Mouse (Mus musculus) layer of hippocampus, adult 11-12 months (tissue): ENCODE measurements around the gene Clip4.

ENCODE experiments used
- DNase-seq: peaks from one replicate; pipeline ENCODE4 v3.0.0; 2022; ENCODE audit warnings: low spot score

Clip4 gene

DNA sequence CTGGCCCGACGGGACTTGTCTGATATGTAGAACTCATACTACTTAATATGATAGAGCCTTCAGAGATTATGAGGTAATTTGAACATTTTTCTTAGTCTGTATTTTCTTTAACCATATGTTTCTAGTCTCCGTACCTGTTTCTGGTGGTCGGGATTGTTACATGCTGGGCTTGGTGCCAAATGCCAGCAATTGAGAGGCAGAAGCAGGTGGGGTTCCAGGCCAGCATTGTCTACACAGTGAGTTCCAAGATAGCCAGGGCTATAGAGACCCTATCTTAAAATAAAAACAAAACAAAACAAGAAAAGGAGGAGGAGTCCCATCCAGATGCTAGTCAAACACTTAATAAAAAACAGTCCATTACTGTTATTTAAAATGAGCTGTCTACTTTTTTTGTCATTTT lies 23.3 kb downstream of the Clip4 start:
- no peak for DNase-seq

DNA sequence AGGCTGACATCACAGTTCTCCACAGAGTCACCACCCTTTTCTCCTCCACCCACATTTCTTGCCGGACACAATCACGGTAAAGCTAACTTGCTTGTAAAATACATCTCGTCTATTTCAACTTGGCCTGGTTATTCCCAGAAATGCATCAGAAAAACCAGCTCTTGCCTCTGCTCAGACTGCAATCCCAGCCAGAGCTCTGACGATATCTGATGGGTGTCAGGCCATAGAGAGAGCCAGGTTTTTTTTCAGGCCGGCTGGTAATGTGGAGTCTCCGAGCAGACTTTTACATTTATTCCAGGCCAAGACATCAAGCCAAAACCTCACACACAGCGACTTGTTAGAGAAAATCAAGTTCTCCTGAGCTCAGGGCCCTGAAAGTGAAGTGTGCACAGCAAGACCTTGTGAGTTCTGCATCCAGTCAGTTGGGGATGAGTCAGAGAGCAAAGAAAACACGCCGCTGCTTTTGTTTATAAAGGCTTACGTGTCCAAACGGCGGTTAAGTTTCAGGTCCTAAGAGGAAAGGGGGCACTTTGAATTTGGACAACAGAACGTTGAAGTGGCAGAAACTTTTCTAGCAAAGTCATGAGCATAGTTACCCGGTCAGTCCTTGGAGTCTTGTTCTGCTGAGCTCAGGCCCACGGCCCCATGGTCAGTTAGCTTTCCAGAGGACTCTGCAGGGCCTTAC lies 27.4 kb downstream of the Clip4 start:
- no peak for DNase-seq

DNA sequence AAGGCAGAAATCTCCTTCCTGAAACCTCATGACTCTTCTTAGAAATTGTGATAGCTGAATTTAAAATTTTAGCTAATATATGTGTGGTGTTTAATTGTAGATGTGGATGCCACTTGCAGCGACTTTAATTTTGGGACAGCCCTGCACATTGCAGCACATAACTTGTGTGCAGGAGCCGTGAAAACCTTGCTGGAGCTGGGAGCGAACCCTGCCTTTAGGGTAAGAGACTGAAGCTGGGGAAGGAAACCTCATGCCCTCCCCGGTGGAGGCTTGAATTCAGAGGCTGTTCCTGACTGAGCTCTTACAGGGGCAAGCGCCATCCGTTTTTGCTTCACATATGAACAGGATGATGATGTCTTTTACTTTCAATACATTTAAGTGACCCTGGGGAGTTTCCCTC lies 35.2 kb downstream of the Clip4 start:
- DNase-seq = no peak

DNA sequence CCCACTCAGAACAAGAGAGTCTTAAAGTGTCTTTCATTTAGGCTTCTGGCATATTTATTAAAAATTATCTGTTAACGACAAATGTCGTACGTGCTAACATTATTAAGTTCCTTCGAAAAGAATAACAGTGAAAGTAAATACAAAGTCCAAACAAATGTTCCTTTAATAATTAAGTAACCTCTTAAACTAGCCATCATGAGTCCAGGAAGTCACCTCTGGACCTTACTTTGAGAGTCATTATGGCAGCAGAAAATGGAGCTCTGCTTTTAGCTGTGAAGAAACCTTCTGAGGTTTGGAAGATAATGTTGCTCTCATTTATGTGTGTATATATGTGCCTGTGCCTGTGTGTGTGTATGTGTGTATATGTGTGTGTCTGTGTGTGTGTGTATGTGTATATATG lies 35.6 kb downstream of the Clip4 start:
- no peak for DNase-seq

DNA sequence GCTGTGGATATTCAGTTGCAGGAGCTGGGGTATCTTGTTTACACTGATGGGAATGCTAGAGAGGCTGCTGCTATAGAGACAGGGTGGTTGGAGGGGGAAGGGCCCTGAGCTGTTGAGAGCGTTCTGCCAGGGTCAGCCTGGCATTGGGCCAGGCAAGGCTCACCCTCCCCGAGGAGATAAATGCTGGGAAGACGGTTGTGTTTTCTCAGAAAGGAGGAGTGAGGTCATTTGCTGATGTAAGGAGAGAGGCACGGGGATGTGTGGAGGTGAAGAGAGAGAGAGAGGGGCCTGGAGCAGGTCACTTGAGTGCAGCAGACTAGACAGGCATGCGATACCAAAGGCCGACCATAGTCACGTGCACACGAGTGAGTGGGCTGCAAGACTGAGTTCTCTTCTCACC lies 42.8 kb downstream of the Clip4 start:
- DNase-seq = no peak

DNA sequence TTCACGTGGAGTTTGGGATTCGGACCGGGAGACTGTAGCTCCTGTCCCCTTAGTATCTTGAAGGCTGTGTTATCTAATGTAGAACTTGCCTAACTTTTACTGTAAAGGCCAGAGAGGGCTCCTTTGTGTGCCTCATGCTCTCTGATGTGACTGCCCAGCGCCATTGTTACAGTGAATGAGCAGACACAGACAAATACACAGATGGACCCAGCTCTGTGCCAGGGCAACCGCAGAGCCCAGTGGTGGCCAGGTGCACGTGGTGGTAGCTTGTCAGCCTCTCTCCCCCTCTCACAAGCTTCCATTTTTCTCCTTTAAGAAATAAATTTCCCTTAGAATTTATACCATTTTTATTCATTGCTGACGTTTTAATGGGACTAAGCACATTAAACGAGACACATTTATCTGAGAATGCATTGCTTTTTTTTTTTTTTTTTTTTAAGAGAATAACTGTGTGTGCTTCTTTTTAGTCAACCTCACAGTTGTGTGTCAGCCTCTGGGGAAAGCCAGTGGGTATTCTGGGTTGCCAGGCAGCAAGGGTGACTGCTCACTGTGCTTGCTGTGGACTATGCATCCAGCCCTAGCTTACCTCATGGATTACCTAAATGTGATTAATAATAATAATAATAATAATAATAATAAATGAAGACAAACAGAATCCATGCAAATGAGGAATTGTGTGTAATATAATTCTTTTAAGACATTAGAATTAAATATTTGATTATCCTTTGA lies 48.0 kb downstream of the Clip4 start:
- DNase-seq = no peak

DNA sequence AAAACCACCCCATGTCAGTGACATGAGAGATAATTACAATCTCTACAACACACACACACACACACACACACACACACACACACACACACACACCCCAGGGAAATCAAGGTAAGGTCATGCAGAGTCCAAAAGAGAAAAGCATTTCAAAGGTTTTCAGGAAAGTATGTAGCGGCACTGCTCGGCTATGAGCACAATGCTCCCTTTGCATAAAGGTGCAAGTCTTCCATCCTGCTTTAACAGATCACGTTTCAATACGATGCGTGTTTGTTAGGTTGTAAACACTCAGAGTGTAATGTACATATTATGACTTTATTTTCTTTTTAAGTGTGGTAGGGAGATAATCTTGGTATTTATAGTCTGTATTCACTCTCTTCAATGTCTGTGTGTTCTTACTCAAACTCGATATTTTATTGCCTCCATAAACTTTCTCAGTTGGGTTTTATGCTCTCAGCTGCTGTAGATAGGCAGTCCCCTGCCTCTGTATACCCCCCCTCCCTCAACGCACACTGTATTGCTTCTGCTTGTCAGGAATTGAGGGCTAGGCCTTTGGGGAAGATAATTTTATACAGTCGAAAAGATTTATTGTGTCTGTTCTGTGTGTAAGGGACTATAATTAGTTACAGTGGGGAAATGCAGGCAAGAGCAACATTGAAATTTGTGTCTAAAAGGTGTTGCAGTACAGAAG lies 55.5 kb downstream of the Clip4 start:
- DNase-seq = no peak

DNA sequence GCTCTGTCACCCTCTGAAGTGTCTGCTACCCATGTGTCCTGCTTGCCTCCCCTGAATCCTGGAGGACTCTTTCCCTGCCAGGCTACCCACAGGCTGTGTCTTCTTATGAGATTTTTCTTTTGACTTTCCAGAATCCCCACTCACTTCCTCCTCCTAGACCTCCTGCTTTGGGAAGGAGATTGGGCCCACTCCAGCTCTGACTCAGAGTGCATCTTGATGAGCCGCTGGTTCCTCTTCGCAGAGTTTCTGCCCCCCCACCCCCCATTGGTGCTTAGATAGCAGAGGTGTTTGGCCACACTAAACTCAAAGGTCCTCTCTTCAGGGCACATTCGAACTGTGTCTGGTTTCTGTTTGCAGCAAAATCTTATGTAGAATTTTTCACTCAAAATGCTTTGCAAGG lies 58.3 kb downstream of the Clip4 start:
- DNase-seq = no peak

DNA sequence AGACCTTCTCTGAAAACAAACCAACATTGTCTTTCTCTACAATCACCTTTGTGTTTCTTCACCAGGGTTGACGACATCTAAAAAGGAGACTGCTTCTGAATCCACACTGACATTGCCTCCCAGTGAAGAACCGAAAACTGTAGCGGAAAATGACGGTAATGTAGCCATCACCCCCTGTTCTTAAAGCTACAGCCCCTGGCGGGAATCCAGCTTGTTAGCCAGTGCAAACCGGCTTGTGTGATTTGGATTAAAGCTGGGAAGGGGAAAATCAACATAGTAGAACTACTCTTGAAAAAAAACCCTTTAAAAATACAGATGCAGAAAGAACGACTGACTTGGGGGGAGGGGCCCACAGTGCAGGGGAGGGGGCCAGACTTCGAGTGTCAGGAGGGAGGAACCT lies 59.4 kb downstream of the Clip4 start:
- no peak for DNase-seq

DNA sequence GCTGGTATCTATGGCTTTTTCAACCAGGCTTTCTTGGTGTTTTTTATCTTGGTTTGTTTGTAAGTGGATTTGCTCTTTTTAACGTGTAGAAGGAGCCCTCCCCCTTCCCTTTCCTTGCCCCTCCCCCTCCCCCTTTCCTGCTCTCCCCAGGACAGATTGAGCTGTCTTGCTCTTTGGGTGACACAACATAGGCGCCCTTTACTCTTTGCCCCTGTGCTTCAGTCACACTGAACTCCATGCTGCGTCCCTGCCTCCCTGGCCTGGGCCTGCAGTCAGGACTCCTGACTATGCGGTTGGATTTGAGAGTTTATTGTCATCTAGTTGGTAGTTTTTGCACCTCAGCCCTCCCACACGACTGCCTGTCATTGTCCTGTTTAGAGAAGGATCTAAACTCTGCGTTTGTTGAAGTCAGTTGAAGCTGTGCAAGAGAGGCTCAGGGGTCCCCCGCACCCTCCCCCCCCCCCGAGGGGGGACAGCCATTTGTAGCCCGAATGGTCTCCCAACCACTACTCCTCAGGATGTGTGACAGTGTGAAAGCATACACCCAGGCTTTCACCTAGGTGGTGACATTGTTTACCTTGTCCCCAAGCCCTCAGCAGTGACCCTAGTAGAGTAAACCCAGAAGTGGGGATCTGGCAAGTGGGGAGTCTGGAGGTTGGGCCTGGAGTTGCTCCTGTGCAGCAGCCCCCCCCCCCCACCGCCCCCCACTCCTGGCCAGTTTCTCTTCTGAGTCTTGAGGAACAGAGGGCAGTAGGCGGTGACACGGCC lies 60.6 kb downstream of the Clip4 start:
- DNase-seq = no peak

DNA sequence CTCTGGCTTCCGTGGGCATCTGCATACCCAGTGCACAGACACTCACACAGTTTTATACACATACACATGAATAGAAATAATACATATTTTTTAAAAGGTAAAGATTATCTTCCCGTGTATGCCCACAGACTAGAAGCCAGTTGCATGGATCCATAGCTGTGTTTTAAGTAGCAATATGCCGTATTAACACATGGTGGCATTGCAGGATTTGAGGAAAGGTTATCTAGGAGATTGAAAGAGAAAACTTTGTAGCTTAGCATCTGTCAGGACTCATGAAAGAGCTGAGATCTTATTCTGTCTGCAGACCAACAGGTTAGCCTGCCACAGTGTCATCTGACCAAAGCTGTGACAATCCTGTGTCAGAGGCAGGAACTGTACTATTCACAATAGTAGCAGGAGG lies 63.7 kb downstream of the Clip4 start:
- DNase-seq = no peak

DNA sequence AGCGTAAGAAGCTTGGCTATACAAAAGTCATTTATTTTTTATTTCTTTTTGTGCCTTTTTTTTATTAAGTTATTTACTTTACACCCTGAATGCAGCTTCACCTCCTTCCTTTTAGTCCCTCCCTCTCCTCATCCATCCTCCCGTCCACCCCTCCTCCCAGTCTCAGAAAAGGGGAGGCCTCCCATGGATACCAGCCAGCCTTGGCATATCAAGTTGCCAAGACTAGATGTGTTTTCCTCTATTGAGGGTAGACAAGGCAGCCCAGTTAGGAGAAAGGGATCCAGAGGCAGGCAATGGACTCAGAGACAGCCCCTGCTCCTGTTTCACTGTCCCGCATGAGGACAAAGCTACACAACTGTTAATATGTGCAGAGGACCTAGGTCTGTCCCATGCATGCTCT lies 93.9 kb downstream of the Clip4 start:
- DNase-seq = no peak

DNA sequence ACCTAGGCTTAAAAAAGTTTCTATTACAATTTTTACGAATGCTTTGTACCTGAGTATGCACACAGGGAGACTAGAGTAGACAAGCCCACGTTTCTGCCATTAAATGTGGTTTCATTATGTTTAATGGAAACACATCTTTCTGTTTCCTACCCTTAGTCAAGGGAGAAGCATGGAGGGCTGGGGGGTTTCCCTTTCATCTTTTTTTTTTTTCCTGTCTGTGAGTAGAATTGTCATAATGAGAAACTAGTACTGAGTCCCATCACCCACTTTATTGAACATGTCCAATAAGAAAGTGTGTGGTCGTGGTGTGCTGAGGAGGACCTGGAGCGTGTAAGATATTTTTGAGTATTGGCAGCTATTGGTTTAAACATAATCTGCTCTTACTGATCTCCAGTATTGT lies 94.6 kb downstream of the Clip4 start:
- no peak for DNase-seq

DNA sequence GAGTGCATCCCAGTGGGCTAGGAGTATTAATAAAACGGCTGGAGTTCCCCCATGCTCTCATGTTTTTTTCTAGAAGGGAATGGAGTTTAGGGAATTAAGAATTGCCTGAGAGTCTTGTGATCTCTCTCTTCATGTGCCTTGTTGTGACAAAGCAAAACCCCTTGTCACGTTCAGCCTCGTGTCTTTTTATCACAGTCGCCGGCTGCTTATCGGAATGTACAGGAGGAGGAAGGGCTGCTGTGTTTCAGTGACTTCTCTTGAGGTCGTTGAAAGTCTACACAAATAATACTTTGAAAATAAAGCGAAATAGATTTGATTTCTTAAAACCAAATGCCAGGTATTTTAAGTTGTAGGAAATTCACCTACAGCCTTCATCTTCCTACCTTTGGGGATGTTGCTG lies 95.8 kb downstream of the Clip4 start:
- DNase-seq = no peak

DNA sequence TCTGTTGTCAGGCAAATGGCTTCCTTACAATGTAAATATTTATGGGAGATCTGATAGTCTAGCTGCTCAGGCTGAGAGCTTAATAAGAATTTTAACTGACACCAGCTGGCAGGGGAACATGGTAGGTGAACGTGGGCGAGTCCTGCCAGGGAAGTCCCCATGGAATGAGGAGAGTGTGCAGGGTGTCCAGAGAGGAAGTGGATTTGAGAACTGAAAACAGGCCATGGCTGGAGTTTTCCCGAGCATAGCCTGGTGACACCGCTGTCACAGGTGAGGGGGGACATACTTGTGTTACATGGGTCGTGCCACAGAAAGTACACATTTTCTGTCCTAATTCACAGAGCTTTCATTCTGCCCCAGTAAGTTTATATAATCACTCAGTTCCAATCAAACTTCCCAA lies 97.2 kb downstream of the Clip4 start:
- no peak for DNase-seq

DNA sequence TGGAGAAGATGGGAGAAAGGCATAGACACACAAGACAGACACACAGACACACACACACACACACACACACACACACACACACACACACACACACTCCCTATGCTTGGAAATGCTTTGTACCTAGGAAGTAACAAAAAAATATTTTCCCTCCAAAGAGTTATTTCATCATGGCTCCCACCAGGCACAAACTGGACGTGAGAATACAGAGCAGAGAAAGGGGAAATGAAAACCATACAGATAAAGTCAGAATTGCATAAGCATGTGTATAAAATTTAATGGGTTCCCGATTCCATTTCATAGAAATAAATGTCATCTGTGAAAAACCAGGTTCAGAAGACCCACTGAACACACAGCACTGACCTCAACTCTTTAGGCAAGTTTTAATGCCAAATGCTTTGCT lies 99.6 kb downstream of the Clip4 start:
- no peak for DNase-seq

DNA sequence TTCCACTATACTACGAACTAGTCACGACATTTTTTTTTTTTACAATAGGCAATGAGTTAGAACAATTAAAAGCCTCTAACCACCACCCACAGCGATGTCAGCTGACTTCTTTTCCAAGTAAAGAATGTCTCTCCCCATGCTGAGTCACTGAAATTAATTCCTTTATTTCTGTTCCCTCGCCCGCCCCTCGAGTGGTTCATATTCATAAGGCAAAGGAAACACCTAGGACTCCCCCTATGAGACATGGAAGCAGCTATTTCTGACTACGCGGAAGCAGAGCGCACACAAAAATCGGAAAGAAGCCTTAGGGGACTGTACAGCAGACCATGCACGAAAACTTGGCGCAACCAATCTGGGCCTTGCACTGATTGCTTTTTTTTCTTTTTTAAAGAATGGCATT lies 100.6 kb downstream of the Clip4 start:
- no peak for DNase-seq

DNA sequence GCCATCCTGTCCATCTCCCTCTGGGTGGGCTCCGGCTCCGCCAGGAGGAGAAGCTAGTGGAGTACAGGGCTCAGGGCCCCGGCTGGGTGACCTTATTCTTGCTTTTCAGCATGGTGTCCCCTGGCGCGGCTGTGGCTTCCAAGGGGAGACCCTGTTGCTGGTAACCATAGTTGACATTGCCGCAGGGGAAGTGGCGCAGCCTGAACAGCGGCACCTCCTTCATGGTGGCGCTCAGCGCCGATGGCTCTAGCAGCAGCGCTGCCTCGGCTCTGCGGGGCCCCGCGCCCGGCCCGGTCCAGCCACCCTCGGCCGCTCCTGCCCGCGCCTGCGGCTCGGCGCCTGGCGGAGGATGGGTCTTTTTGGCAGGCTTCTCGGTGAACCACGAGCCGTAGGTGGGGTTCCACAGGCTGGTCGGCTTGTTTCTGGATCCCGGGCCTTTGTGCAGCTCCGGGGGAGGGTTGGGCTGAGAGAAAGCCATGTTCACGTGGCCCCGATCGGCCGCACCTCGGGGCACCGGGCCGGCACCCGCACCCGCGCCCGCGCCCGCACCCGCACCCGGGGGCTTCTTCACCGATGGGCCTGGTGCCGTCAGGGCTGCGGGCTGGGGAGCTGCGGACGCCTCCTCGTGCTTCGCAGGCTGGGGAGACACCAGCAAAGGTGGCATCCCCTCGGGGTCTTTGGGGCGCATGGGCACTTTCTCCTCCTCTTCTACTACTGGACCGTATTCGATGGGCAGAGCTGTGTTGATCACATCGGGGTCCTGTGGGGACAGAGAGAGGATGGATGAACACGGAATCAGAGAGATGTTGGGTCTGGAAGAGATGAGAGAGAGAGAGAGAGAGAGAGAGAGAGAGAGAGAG lies 101.3 kb downstream of the Clip4 start:
- peak; percentile 12 for DNase-seq

DNA sequence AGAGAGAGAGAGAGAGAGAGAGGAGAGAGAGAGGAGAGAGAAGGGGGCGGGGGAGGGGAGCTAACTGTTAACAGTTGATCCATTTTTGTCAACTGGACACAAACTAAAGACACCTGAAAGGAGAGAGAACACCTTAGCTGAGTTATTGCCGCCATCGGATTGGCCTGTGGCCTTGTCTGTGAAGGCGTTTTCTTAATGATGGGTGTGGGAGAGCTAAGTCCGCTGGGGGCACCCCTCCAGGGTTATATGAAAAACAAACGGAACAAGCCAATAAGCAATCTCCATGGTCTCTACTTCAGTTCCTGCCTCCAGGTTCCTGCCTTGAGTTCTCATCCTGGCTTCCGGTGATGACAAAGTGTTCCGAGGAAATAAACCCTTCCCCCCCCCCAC lies 102.0 kb downstream of the Clip4 start:
- no peak for DNase-seq

DNA sequence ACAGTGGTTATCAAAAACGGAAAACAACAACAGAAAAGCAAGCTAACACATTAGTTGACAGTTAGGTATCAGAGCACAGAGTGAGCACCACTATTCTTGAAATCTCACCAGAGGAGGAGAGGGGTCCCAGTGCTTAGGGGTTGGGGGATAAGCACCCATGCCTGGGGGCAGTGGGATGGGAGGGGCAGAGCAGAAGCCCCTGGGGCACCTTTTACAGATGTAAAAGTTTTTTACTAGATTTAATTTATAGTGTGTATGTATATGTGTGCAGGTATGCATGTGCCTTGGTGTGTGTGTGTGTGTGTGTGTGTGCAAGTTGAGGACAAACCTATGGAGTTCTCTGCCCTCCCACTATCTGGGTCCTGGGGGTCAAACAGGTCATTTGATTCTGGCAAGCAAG lies 102.4 kb downstream of the Clip4 start:
- DNase-seq = no peak

DNA sequence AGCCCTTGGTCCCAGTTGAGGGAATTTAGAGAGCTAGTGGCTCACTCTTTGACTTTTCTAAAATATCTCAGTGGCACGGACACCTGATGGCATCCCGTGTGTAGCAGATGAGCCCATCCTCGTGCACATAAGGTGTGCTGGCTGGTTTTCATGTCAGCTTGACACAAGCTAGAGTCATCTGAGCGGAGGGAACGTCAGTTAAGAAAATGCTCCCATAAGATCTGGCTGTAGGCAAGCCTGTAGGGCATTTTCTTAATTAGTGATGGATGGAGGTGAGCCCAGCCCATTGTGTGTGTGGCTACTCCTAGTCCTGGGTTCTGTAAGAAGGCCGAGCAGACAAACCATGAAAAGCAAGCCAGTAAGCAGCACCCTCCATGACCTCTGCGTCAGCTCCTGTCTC lies 103.7 kb downstream of the Clip4 start:
- no peak for DNase-seq

DNA sequence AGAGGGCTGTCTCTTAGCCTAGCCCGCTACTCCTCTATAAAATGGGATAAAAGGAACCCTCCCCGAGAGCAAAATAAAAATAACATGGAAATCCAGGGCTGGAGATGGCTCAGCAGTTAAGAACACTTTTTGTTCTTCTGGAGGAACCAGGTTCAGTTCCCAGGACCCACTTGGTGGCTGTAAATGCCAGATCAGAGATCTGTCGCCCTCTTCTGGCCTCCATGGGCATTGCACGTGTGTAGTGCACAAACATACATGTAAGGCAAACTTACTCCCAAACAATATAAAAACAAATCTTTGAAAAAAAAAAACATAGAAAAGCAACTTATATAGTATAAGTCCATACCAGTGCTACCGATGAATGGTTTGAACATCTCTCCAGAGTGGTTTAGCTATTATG lies 104.7 kb downstream of the Clip4 start:
- DNase-seq = no peak
